Mouse (Mus musculus): ENCODE data around the gene Ddx54.

The Ddx54 gene

GRCm38 (mm10) chr5:120612442-120612821 lies at the start of gene Ddx54, which contains the start of gene Rita1:
Gene Ddx54, plus strand, starts transcription at chr5:120612739.
Gene Rita1, minus strand, starts transcription at chr5:120612589.
- peak; percentile 97 for DNase-seq (ENCODE audit: low spot score)

- DNase-seq (ENCODE audit: low spot score): peak; percentile 70
Observed at GRCm38 (mm10) chr5:120562956-120563913, 49.3 kb upstream of the Ddx54 start.

GRCm38 (mm10) chr5:120563914-120564311 lies 48.6 kb upstream of the Ddx54 start:
- no peak for DNase-seq (ENCODE audit: low spot score)

- DNase-seq (ENCODE audit: low spot score): no peak
Observed at GRCm38 (mm10) chr5:120565171-120565905, 47.2 kb upstream of the Ddx54 start.

- peak; percentile 67 for DNase-seq (ENCODE audit: low spot score)
Observed at GRCm38 (mm10) chr5:120566101-120566500, 46.4 kb upstream of the Ddx54 start.

GRCm38 (mm10) chr5:120566681-120567252 lies 45.8 kb upstream of the Ddx54 start:
- peak; percentile 57 for DNase-seq (ENCODE audit: low spot score)

- DNase-seq (ENCODE audit: low spot score): peak; percentile 85
Observed at GRCm38 (mm10) chr5:120567253-120567701, 45.3 kb upstream of the Ddx54 start.

- no peak for DNase-seq (ENCODE audit: low spot score)
Observed at GRCm38 (mm10) chr5:120567761-120568211, 44.8 kb upstream of the Ddx54 start.

- DNase-seq (ENCODE audit: low spot score): no peak
Observed at GRCm38 (mm10) chr5:120568336-120568768, 44.2 kb upstream of the Ddx54 start.

- DNase-seq (ENCODE audit: low spot score): no peak
Observed at GRCm38 (mm10) chr5:120568964-120569363, 43.6 kb upstream of the Ddx54 start.

GRCm38 (mm10) chr5:120569791-120570190 lies 42.7 kb upstream of the Ddx54 start:
- DNase-seq (ENCODE audit: low spot score): no peak

- no peak for DNase-seq (ENCODE audit: low spot score)
Observed at GRCm38 (mm10) chr5:120570289-120570897, 42.1 kb upstream of the Ddx54 start.

- DNase-seq (ENCODE audit: low spot score): no peak
Observed at GRCm38 (mm10) chr5:120571056-120571740, 41.3 kb upstream of the Ddx54 start.

- no peak for DNase-seq (ENCODE audit: low spot score)
Observed at GRCm38 (mm10) chr5:120574469-120575063, 38.0 kb upstream of the Ddx54 start.

- no peak for DNase-seq (ENCODE audit: low spot score)
Observed at GRCm38 (mm10) chr5:120576781-120577301, 35.7 kb upstream of the Ddx54 start.

GRCm38 (mm10) chr5:120577935-120578441 lies 34.6 kb upstream of the Ddx54 start:
- peak; percentile 71 for DNase-seq (ENCODE audit: low spot score)

- peak; percentile 69 for DNase-seq (ENCODE audit: low spot score)
Observed at GRCm38 (mm10) chr5:120578504-120579081, 33.9 kb upstream of the Ddx54 start.

GRCm38 (mm10) chr5:120579211-120579897 lies 33.2 kb upstream of the Ddx54 start:
- peak; percentile 88 for DNase-seq (ENCODE audit: low spot score)

GRCm38 (mm10) chr5:120579898-120580626 lies 32.5 kb upstream of the Ddx54 start:
- no peak for DNase-seq (ENCODE audit: low spot score)
